Mouse (Mus musculus) MEL (cell line): ENCODE results near the gene Tssk4. TPM values are rescaled to one million over a fixed set of nuclear protein-coding genes. Genes with fewer than 3 reads are reported as not detected.
A peak's percentile ranks its signal among the peaks of the same experiment; 100 is the strongest.

ENCODE experiments used
- DNase-seq: peaks from one replicate; pipeline ENCODE4 v3.0.0; 2011; ENCODE audit warnings: low read depth, low spot score
- H3K27ac ChIP-seq: 2 replicates; pipeline ENCODE4 v1.5.1; 2012; ENCODE audit warnings: low read depth, mild to moderate bottlenecking, control low read depth, low read length, moderate library complexity; ENCODE audit not compliant: control insufficient read depth
- H3K27me3 ChIP-seq, 2 experiments: fragments of 150-350 bp in 1 of 2; sonication (generic) in 1 of 2; 2 replicates each; pipeline ENCODE4 v1.6.1; 2012; ENCODE audit warnings: low read length in 2 of 2, mild to moderate bottlenecking in 2 of 2, improper control_type of control experiment in 1 of 2, moderate library complexity in 1 of 2; ENCODE audit not compliant: insufficient read depth in 2 of 2, control insufficient read depth in 1 of 2
- H3K36me3 ChIP-seq, 2 experiments: 2 replicates each; pipeline ENCODE4 v1.6.1; 2012 to 2014; ENCODE audit warnings: low read length in 2 of 2, improper control_type of control experiment in 1 of 2, inconsistent platforms in 1 of 2, mild to moderate bottlenecking in 1 of 2; ENCODE audit not compliant: insufficient read depth in 2 of 2, control insufficient read depth in 1 of 2
- H3K4me1 ChIP-seq, 2 experiments: fragments of 150-350 bp in 1 of 2; sonication (generic) in 1 of 2; 2 replicates each; pipeline ENCODE4 v1.6.1; 2012; ENCODE audit warnings: low read length in 2 of 2, improper control_type of control experiment in 1 of 2, mild to moderate bottlenecking in 1 of 2; ENCODE audit not compliant: insufficient read depth in 2 of 2, control insufficient read depth in 1 of 2
- H3K4me3 ChIP-seq, 2 experiments: fragments of 150-350 bp in 1 of 2; sonication (generic) in 1 of 2; 2 replicates each; pipeline ENCODE4 v1.5.1; 2012; ENCODE audit warnings: low read depth in 2 of 2, low read length in 2 of 2, mild to moderate bottlenecking in 2 of 2, moderate library complexity in 2 of 2, control low read depth in 1 of 2, improper control_type of control experiment in 1 of 2; ENCODE audit not compliant: control insufficient read depth in 1 of 2, insufficient read depth in 1 of 2
- H3K79me2 ChIP-seq: 2 replicates; pipeline ENCODE4 v1.6.1; 2012; ENCODE audit warnings: mild to moderate bottlenecking, low read length, moderate library complexity; ENCODE audit not compliant: control insufficient read depth, poor library complexity, insufficient read depth
- H3K9ac ChIP-seq: 2 replicates; pipeline ENCODE4 v1.6.1; 2012; ENCODE audit warnings: low read depth, mild to moderate bottlenecking, control low read depth, low read length, moderate library complexity; ENCODE audit not compliant: control insufficient read depth, poor library complexity, severe bottlenecking
- H3K9me3 ChIP-seq: fragments of 150-350 bp; sonication (generic); replicated peaks from 2 replicates; pipeline ENCODE4 v1.6.1; 2012; ENCODE audit warnings: mild to moderate bottlenecking, low read length, improper control_type of control experiment, moderate library complexity; ENCODE audit not compliant: insufficient read depth
- CHD1 ChIP-seq: IDR thresholded peaks from 2 replicates; pipeline ENCODE4 v1.6.1; 2012; ENCODE audit warnings: low read depth, mild to moderate bottlenecking, inconsistent platforms, low read length, improper control_type of control experiment
- E2F4 ChIP-seq: IDR thresholded peaks from 2 replicates; pipeline ENCODE4 v1.6.1; 2011; ENCODE audit warnings: low read depth, low read length, improper control_type of control experiment, borderline replicate concordance
- ELF1 ChIP-seq: IDR thresholded peaks from 2 replicates; pipeline ENCODE4 v1.6.1; 2014; ENCODE audit warnings: low read depth, mild to moderate bottlenecking, inconsistent platforms, low read length, improper control_type of control experiment, moderate library complexity
- EP300 ChIP-seq, 2 experiments: IDR thresholded peaks; 2 replicates each; pipeline ENCODE4 v1.6.1; 2011; ENCODE audit warnings: improper control_type of control experiment in 2 of 2, low read length in 2 of 2, low read depth in 1 of 2, mild to moderate bottlenecking in 1 of 2
- ETS1 ChIP-seq: IDR thresholded peaks from 2 replicates; pipeline ENCODE4 v1.6.1; 2012; ENCODE audit warnings: low read depth, mild to moderate bottlenecking, inconsistent platforms, low read length, improper control_type of control experiment, moderate library complexity
- GATA1 ChIP-seq: IDR thresholded peaks from 2 replicates; pipeline ENCODE4 v1.6.1; 2011; ENCODE audit warnings: low read depth, low read length, improper control_type of control experiment
- HCFC1 ChIP-seq: IDR thresholded peaks from 2 replicates; pipeline ENCODE4 v1.6.1; 2012; ENCODE audit warnings: low read depth, mild to moderate bottlenecking, inconsistent platforms, low read length, improper control_type of control experiment, moderate library complexity
- KAT2A ChIP-seq: conservative IDR thresholded peaks from 2 replicates; pipeline ENCODE4 v1.6.1; 2012; ENCODE audit warnings: low read depth, low read length, improper control_type of control experiment, inconsistent platforms
- MAX ChIP-seq: IDR thresholded peaks from 2 replicates; pipeline ENCODE4 v1.6.1; 2011; ENCODE audit warnings: low read length, improper control_type of control experiment
- MAZ ChIP-seq: IDR thresholded peaks from 2 replicates; pipeline ENCODE4 v1.6.1; 2012; ENCODE audit warnings: low read depth, mild to moderate bottlenecking, inconsistent platforms, low read length, improper control_type of control experiment
- MYB ChIP-seq: IDR thresholded peaks from 2 replicates; pipeline ENCODE4 v1.6.1; 2011; ENCODE audit warnings: mild to moderate bottlenecking, low read depth, low read length, improper control_type of control experiment
- MYC ChIP-seq: IDR thresholded peaks from 2 replicates; pipeline ENCODE4 v1.6.1; 2011; ENCODE audit warnings: low read depth, mild to moderate bottlenecking, low read length, improper control_type of control experiment, moderate library complexity
- NELFE ChIP-seq: IDR thresholded peaks from 2 replicates; pipeline ENCODE4 v1.6.1; 2011; ENCODE audit warnings: low read depth, low read length, improper control_type of control experiment
- POLR2A ChIP-seq, 2 experiments: IDR thresholded peaks; 2 replicates each; pipeline ENCODE4 v1.6.1; 2011 to 2012; ENCODE audit warnings: low read length in 2 of 2, mild to moderate bottlenecking in 2 of 2, control low read depth in 1 of 2, improper control_type of control experiment in 1 of 2, low read depth in 1 of 2, moderate library complexity in 1 of 2; ENCODE audit not compliant: control insufficient read depth in 1 of 2, insufficient read depth in 1 of 2, poor library complexity in 1 of 2
- POLR2AphosphoS2 ChIP-seq: IDR thresholded peaks from 2 replicates; pipeline ENCODE4 v1.6.1; 2011; ENCODE audit warnings: low read length, improper control_type of control experiment
- RCOR1 ChIP-seq: IDR thresholded peaks from 2 replicates; pipeline ENCODE4 v1.6.1; 2012; ENCODE audit warnings: low read depth, mild to moderate bottlenecking, inconsistent platforms, low read length, improper control_type of control experiment
- SIN3A ChIP-seq: IDR thresholded peaks from 2 replicates; pipeline ENCODE4 v1.6.1; 2012; ENCODE audit warnings: low read length, improper control_type of control experiment, inconsistent platforms
- TAL1 ChIP-seq: IDR thresholded peaks from 2 replicates; pipeline ENCODE4 v1.6.1; 2012; ENCODE audit warnings: mild to moderate bottlenecking, inconsistent platforms, low read length, moderate library complexity, mixed read lengths
- TBP ChIP-seq: IDR thresholded peaks from 2 replicates; pipeline ENCODE4 v1.8.0; 2011; ENCODE audit warnings: low read depth, low read length, improper control_type of control experiment
- TCF12 ChIP-seq: IDR thresholded peaks from 2 replicates; pipeline ENCODE4 v1.6.1; 2014; ENCODE audit warnings: low read depth, mild to moderate bottlenecking, inconsistent platforms, low read length, improper control_type of control experiment, moderate library complexity
- USF1 ChIP-seq: IDR thresholded peaks from 2 replicates; pipeline ENCODE4 v1.6.1; 2014; ENCODE audit warnings: low read depth, mild to moderate bottlenecking, inconsistent platforms, low read length, improper control_type of control experiment, moderate library complexity
- ZC3H11A ChIP-seq: IDR thresholded peaks from 2 replicates; pipeline ENCODE4 v1.6.1; 2012; ENCODE audit warnings: low read depth, mild to moderate bottlenecking, inconsistent platforms, low read length, improper control_type of control experiment
- ZMIZ1 ChIP-seq: IDR thresholded peaks from 2 replicates; pipeline ENCODE4 v1.6.1; 2012; ENCODE audit warnings: low read depth, mild to moderate bottlenecking, inconsistent platforms, low read length, improper control_type of control experiment, moderate library complexity
- polyA plus RNA-seq, 2 experiments: library from polyadenylated mRNA; stranded (reverse) in 1 of 2; unstranded in 1 of 2; fragments of >175 nt in 1 of 2; fragments of >200 nt in 1 of 2; gene quantifications; 2 replicates each; pipeline versions ENCODE4 v1.2.1 to v1.2.4; 2012; ENCODE audit warnings: low replicate concordance in 2 of 2, low read depth in 1 of 2; ENCODE audit not compliant: insufficient read length in 2 of 2, insufficient read depth in 1 of 2, missing spikeins in 1 of 2
- total RNA-seq: library from RNA; depleted of rRNA; stranded (reverse); fragments of 300-350 nt; gene quantifications from 2 replicates; pipeline ENCODE4 v1.2.3, GENCODE M21; 2012

Gene Tssk4
- total and polyA plus RNA-seq, 3 experiments = 0.08 to 0.40 TPM; not detected in 1

GRCm38 (mm10) chr14:55689433-55689832 lies 39.4 kb downstream of the Tssk4 start (continued):
- no peak for TF ChIP-seq USF1
- TF ChIP-seq, all 39 proteins: peak for 0

DNA sequence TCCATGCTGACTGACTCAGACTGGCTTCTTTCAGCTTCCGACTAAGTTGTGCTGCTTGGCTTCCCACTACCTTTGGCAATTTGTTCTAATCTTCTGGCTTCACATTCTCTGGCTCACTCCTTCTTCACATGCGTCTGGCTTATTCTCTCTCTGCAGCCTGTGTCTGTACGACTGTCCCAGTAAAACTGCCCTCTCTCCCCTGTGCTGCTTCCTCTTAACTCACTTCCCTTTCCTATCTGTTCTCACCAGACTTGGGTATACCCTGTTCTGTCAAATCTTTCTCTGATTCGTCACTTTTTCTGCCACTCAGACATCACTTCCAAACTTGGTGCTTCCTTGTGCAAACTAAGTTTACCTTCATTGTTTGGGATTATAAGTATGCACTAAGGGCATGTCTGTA lies 47.2 kb downstream of the Tssk4 start:
- no peaks in the 10 kb centered on the region for H3K9me3 ChIP-seq
- TF ChIP-seq POLR2AphosphoS2 = peak; percentile 62; the same call in 1 of the 2 replicates
- TF ChIP-seq TAL1 = peak; percentile 72
- TF ChIP-seq ZMIZ1 = 0 out of 2 replicates have a peak, but pooled peaks have one; percentile 55
- TF ChIP-seq MAZ = no peak
- no peak for TF ChIP-seq E2F4
- no peak for TF ChIP-seq ZC3H11A
- TF ChIP-seq RCOR1 = no peak; the same call in 1 of the 2 replicates
- peak; percentile 77 for TF ChIP-seq HCFC1
- peak; percentile 11; the same call in 1 of the 2 replicates for TF ChIP-seq ETS1
- TF ChIP-seq KAT2A = no peak
- TF ChIP-seq ELF1 = peak; percentile 76
- TF ChIP-seq EP300 (IDR thresholded peaks at IDR 0.05; ENCODE audit: low read depth in 1 of 2, low read length in 2 of 2) = peak; percentile 33 to 44; a peak in 2 of 4 replicates
- TF ChIP-seq POLR2A (IDR thresholded peaks at IDR 0.05; ENCODE audit: control insufficient read depth in 1 of 2, insufficient read depth in 1 of 2, low read depth in 1 of 2, low read length in 2 of 2, poor library complexity in 1 of 2) = peak; percentile 54 to 86; a peak in 3 of 4 replicates
- peak; percentile 54; the same call in 1 of the 2 replicates for TF ChIP-seq MAX
- no peak; the same call in 1 of the 2 replicates for TF ChIP-seq TCF12
- TF ChIP-seq MYB = no peak
- TF ChIP-seq SIN3A = peak; percentile 39; the same call in 1 of the 2 replicates
- TF ChIP-seq NELFE = peak; percentile 80
- peak; percentile 62 for TF ChIP-seq GATA1
- no peak for TF ChIP-seq CHD1
- TF ChIP-seq TBP = peak; percentile 82; the same call in 1 of the 2 replicates
- 0 out of 2 replicates have a peak, but pooled peaks have one; percentile 19 for TF ChIP-seq MYC
- no peaks in the 10 kb centered on the region for H3K79me2 ChIP-seq
- 0 out of 4 replicates have a peak, but pooled peaks cover 0 to 5% of the 10 kb centered on the region in 2 experiments for H3K4me1 ChIP-seq
- no peaks in the 10 kb centered on the region for H3K27me3 ChIP-seq
- H3K4me3 ChIP-seq = peak overlapping the region; percentile 34 to 56
- H3K9ac ChIP-seq = peak overlapping the region; percentile 64
- peaks cover 0 to 7% of the 10 kb centered on the region in 2 experiments; a peak in 2 of 4 replicates for H3K36me3 ChIP-seq
- DNase-seq = peak; percentile 89
- H3K27ac ChIP-seq = peak overlapping the region; percentile 88
